Mouse (Mus musculus) heart, embryonic 14.5 days (tissue): ENCODE data around the gene Vps53. TPM values are rescaled to one million over a fixed set of nuclear protein-coding genes. Genes with fewer than 3 reads are reported as not detected.

Experiments
- ATAC-seq: fragments of 200-750 bp; cut with Nextera tagmentation; 2 replicates; pipeline ENCODE4 v1.8.0; 2017; ENCODE audit warnings: low read depth, moderate TSS enrichment; ENCODE audit not compliant: insufficient number of reproducible peaks, insufficient read depth, low FRiP score
- H3K27ac ChIP-seq, 2 experiments: fragments of 200-500 bp in 1 of 2; fragments of 300-500 bp in 1 of 2; sonication (generic) in 1 of 2; replicated peaks in 1 of 2; 2 replicates each; pipeline ENCODE4 v1.5.1; 2012 to 2014; ENCODE audit warnings: low read depth in 2 of 2, low read length in 2 of 2, control low read depth in 1 of 2, mild to moderate bottlenecking in 1 of 2, mixed read lengths in 1 of 2; ENCODE audit not compliant: control insufficient read depth in 1 of 2, insufficient read depth in 1 of 2
- H3K27me3 ChIP-seq: fragments of 300-500 bp; sonication (generic); 2 replicates; pipeline ENCODE4 v1.6.1; 2014; ENCODE audit warnings: mild to moderate bottlenecking, low read length, control low read depth; ENCODE audit not compliant: control insufficient read depth, insufficient read depth
- H3K36me3 ChIP-seq: fragments of 300-500 bp; sonication (generic); 2 replicates; pipeline ENCODE4 v1.6.1; 2014; ENCODE audit warnings: mild to moderate bottlenecking, control low read depth, low read length, mixed read lengths; ENCODE audit not compliant: control insufficient read depth, insufficient read depth
- H3K4me1 ChIP-seq, 2 experiments: fragments of 200-500 bp in 1 of 2; fragments of 300-500 bp in 1 of 2; sonication (generic) in 1 of 2; 2 replicates each; pipeline ENCODE4 v1.6.1; 2012 to 2014; ENCODE audit warnings: low read length in 2 of 2, control low read depth in 1 of 2, mixed read lengths in 1 of 2; ENCODE audit not compliant: control insufficient read depth in 2 of 2, insufficient read depth in 2 of 2
- H3K4me2 ChIP-seq: fragments of 300-500 bp; sonication (generic); 2 replicates; pipeline ENCODE4 v1.6.1; 2014; ENCODE audit warnings: mild to moderate bottlenecking, low read length
- H3K4me3 ChIP-seq, 2 experiments: fragments of 200-500 bp in 1 of 2; fragments of 300-500 bp in 1 of 2; sonication (generic) in 1 of 2; 2 replicates each; pipeline ENCODE4 v1.5.1; 2012 to 2014; ENCODE audit warnings: low read length in 2 of 2, mild to moderate bottlenecking in 2 of 2, control low read depth in 1 of 2, low read depth in 1 of 2, moderate library complexity in 1 of 2; ENCODE audit not compliant: control insufficient read depth in 1 of 2, insufficient read depth in 1 of 2
- H3K9ac ChIP-seq: fragments of 300-500 bp; sonication (generic); 2 replicates; pipeline ENCODE4 v1.6.1; 2014; ENCODE audit warnings: mild to moderate bottlenecking, low read length
- H3K9me3 ChIP-seq: fragments of 300-500 bp; sonication (generic); 2 replicates; pipeline ENCODE4 v1.6.1; 2016; ENCODE audit warnings: low read length, control low read depth; ENCODE audit not compliant: control insufficient read depth
- whole genome bisulfite sequencing: fragments of 180-500 bp; shearing (Covaris S2); extraction: QIAGEN DNeasy Blood & Tissue Kit; methylation state at CpG from one replicate; pipeline ENCODE4 v1.1.7; 2014; 5-methylcytosine and 5-hydroxymethylcytosine counted together
- polyA plus RNA-seq: library from polyadenylated mRNA; unstranded; fragments of >200 nt; fragmentation: Nextera tagmentation; extraction: Ambion mirVana; gene quantifications from 2 replicates; pipeline ENCODE4 v1.2.1, GENCODE M21; 2014

Vps53 gene
- polyA plus RNA-seq, 1 experiment from 2014 or later, result 32.5 TPM

DNA sequence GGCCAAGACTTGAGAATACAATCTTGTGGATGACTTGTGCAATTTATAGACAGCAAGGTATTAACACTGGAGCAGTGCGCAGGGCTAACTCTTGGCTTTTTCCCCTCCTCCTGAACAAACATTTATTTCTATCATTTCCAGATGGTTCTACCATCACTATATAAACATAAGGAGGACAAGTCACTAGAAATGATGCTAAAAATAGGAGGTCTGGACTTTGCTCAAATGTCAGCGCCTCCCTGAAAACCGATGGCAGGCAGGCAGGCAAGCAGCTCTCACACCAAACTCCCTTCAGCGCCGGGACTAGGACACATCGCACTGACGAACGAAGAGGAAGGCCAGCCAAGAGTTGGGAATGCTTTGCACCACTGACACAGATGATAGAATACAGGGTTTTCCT, 54.1 kb downstream of the Vps53 start:
- Histone ChIP-seq H3K27ac (peak overlapping the region; percentile 89), H3K4me3 (peak overlapping the region in 1 of 2 experiments; percentile 2; a peak in 1 of 4 replicates), H3K36me3 (0 out of 2 replicates have a peak, but pooled peaks cover 15% of the 10 kb centered on the region), H3K9ac (no peak overlapping the region), H3K4me1 (peaks cover 17 to 46% of the 10 kb centered on the region in 2 experiments), H3K27me3 (no peaks in the 10 kb centered on the region), H3K9me3 (no peaks in the 10 kb centered on the region), H3K4me2 (peak overlapping the region; percentile 45)
- ATAC-seq, result peak; percentile 59
- WGBS, result 6% methylated on average over 8 of the region's 8 CpGs

DNA sequence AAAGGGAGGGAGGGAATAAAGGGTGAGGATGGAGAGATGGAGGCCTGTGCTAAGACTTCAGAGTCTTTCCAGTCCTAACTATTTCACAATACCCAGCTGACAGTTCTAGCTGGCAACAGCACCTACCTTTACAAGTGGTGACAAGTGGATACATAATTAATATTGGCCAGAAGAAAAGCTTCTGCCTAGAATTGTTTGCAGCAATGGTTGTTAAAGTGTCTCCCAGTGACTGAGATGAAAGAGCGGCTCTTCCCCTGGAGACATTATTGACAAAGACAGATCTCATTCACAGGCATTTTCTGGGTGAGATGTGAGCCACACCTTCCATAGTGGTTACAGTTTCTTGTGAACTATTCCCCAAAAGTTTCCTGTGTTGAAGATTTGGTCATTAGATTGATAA, 55.9 kb downstream of the Vps53 start:
- Histone ChIP-seq H3K9ac (no peak overlapping the region), H3K4me3 (no peak overlapping the region), H3K27ac (no peak overlapping the region), H3K36me3 (0 out of 2 replicates have a peak, but pooled peaks cover 20% of the 10 kb centered on the region), H3K27me3 (no peaks in the 10 kb centered on the region), H3K9me3 (no peaks in the 10 kb centered on the region), H3K4me1 (peaks cover 17 to 45% of the 10 kb centered on the region in 2 experiments), H3K4me2 (no peak overlapping the region)
- ATAC-seq, result no peak
- WGBS, result 94% methylated on average over 1 of the region's 1 CpGs

DNA sequence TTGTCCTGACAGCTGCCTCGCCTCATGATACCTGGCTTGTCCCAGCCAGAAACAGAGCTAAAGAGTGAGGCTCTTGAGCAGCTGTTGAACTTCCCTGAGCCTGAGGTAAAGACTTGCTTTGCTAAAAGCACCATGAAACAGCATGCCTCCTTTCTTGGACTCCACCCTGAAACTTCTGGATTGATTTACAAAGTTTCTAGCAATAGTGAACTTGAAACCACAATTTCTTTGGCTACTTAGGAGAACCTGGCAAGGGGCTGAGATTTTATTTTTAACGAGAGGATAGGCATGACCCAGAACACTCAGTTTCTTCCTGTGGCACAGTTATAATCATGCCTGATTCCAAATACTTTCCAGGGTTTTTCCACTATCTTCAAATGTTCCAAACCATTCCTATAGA, 56.9 kb downstream of the Vps53 start:
- Histone ChIP-seq H3K27me3 (no peaks in the 10 kb centered on the region), H3K27ac (no peak overlapping the region), H3K36me3 (0 out of 2 replicates have a peak, but pooled peaks cover 23% of the 10 kb centered on the region), H3K4me2 (no peak overlapping the region), H3K9me3 (no peaks in the 10 kb centered on the region), H3K4me1 (peaks cover 17 to 45% of the 10 kb centered on the region in 2 experiments), H3K9ac (no peak overlapping the region), H3K4me3 (no peak overlapping the region)
- 79% methylated on average over 2 of the region's 2 CpGs for whole genome bisulfite sequencing
- ATAC-seq, result no peak

DNA sequence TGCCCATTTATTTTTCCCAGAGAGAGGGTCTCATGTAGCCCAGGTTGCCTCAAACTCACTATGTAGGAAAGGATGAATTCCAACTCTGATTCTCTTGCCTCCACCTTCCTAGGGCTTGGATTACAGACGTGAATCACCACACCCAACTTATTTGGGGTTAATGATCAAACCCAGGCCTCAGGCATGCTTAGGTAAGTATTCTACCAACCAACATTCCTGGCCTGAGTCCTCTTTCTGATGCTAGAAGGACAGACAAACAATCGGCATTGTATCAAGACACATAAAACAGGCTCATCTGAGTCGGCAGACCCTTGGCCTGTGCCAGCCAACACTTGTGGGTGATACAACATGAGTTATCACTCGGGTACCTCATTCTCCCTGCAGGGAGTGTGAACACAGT, 58.4 kb downstream of the Vps53 start:
- peaks cover 17 to 42% of the 10 kb centered on the region in 2 experiments for H3K4me1 ChIP-seq
- no peak overlapping the region for H3K4me3 ChIP-seq
- no peaks in the 10 kb centered on the region for H3K27me3 ChIP-seq
- H3K4me2 ChIP-seq, result no peak overlapping the region
- no peaks in the 10 kb centered on the region for H3K9me3 ChIP-seq
- no peak for ATAC-seq
- H3K36me3 ChIP-seq, result peaks cover 34% of the 10 kb centered on the region
- 78% methylated on average over 4 of the region's 4 CpGs for WGBS
- no peak overlapping the region for H3K9ac ChIP-seq
- no peak overlapping the region for H3K27ac ChIP-seq

DNA sequence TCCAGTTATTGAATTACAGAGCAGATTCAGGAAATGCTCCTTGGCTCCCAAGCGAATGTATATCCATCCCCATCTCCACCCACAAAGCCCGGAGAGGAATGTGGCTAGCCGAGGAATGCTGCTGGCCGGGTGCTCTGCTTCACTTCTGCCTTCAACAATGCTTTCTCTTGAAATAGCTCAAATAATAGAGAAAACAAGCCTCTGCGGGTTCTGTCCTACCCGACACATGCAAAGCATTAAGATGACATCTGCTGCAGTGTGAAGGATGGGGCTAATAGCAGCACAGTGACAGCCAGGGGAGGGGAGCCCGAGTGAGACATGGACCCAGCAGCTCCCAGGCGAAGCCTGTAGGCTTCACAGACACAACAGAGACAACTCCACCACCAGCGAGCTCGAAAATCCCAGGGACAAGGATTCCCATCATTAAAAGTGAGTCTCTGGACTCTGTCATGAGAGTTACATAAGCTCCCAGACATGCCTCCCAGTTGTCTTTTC, 59.0 kb downstream of the Vps53 start:
- no peaks in the 10 kb centered on the region for H3K27me3 ChIP-seq
- no peak overlapping the region for H3K9ac ChIP-seq
- peak overlapping the region; percentile 19 to 31; a peak in 2 of 4 replicates for H3K27ac ChIP-seq
- no peak overlapping the region for H3K4me3 ChIP-seq
- no peaks in the 10 kb centered on the region for H3K9me3 ChIP-seq
- peaks cover 12 to 35% of the 10 kb centered on the region in 2 experiments for H3K4me1 ChIP-seq
- WGBS, result 34% methylated on average over 10 of the region's 10 CpGs
- ATAC-seq, result no peak
- H3K36me3 ChIP-seq, result peaks cover 38% of the 10 kb centered on the region
- no peak overlapping the region for H3K4me2 ChIP-seq

DNA sequence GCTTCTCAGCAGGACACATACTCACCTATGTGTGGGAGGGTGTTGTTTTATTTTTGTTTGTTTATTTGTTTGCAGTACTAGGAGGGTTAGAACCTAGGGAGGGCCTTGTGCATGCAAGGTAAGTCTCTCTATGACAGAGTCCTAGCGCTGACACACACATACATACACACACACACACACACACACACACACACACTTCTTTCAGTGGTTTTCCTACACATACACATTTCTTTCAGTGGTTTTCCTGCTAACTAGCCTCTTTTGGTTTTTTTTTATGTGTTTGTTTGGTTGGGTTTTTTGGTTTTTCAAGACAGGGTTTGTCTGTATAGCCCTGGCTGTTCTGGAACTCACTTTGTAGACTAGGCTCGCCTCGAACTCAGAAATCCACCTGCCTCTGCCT, 69.0 kb downstream of the Vps53 start:
- ATAC-seq, result no peak
- Histone ChIP-seq H3K9ac (no peak overlapping the region), H3K27ac (no peak overlapping the region), H3K36me3 (peaks cover 45% of the 10 kb centered on the region), H3K4me2 (no peak overlapping the region), H3K27me3 (no peaks in the 10 kb centered on the region), H3K9me3 (no peaks in the 10 kb centered on the region), H3K4me1 (peaks cover 0 to 5% of the 10 kb centered on the region in 2 experiments; a peak in 2 of 4 replicates), H3K4me3 (no peak overlapping the region)
- WGBS, result 97% methylated on average over 3 of the region's 3 CpGs

DNA sequence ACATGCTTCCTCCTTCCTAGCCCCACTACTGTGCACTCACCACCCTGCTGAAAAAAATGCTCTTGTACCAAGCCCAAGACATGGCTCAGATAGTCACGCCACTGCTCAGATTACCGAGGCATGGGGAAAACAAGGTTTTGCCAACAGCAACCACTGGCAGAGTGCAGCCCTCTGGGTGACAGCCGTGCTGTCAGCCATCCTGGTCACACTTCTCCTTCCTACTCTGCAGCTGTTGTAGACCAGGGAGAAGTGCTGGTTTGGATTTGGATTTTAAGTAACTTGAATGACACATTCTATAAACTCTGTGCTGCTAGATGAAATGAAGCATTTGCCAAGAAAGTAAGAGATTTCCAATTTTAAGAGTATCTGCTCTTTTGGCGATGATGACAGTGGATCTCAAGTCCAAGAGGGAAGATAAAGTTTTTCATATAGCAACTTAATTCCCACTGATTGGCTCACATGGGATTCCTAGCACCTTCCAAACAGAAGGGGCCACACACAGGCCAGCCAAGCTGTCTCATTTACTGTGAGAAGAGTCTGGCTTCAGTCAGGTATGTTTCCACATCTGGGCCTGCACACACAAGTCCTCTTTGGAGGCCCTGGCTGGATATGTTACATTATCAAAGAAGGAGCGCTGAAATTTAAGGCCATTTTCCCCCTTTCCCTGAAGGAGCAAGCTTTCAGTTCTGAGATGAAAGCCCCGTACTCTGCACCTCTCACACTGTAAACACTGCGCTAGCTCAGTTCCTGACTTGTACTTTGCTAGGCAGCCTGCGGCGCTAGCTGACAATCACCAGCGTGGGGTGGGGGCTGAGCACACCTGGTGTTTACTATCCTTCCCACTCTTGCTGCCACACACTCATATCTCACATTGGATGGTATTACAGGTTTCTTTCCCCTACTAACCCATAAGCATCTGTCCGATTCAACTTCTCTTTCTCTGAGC, 72.6 kb downstream of the Vps53 start:
- H3K9ac ChIP-seq, result no peak overlapping the region
- ATAC-seq, result no peak
- no peak overlapping the region for H3K4me2 ChIP-seq
- no peaks in the 10 kb centered on the region for H3K27me3 ChIP-seq
- 82% methylated on average over 11 of the region's 11 CpGs for WGBS
- H3K4me3 ChIP-seq, result no peak overlapping the region
- H3K4me1 ChIP-seq, result peaks cover 1 to 5% of the 10 kb centered on the region in 2 experiments; a peak in 2 of 4 replicates
- H3K9me3 ChIP-seq, result no peaks in the 10 kb centered on the region
- H3K27ac ChIP-seq, result 0 out of 4 replicates have a peak overlapping the region, but pooled peaks of 1 of the 2 experiments have one; percentile 21
- peaks cover 26% of the 10 kb centered on the region for H3K36me3 ChIP-seq
